Mouse (Mus musculus): ENCODE measurements around the gene Myo3b.
"Not testable (repeated sequence)": the region's sequence is repeated elsewhere in the genome, so short reads cannot be mapped to it uniquely, and the experiment has no call there.

Gene Myo3b

GRCm38 (mm10) chr2:70195418-70196248 is 156.7 kb downstream of the Myo3b start:
- no peak for DNase-seq (ENCODE audit: low spot score in 2 of 2)

- no peak for DNase-seq (ENCODE audit: low spot score in 2 of 2)
These were observed 163.1 kb downstream of the Myo3b start for GRCm38 (mm10) chr2:70201796-70202555.

GRCm38 (mm10) chr2:70202578-70203167 is 163.7 kb downstream of the Myo3b start:
- DNase-seq (ENCODE audit: low spot score in 2 of 2), result no peak

DNA sequence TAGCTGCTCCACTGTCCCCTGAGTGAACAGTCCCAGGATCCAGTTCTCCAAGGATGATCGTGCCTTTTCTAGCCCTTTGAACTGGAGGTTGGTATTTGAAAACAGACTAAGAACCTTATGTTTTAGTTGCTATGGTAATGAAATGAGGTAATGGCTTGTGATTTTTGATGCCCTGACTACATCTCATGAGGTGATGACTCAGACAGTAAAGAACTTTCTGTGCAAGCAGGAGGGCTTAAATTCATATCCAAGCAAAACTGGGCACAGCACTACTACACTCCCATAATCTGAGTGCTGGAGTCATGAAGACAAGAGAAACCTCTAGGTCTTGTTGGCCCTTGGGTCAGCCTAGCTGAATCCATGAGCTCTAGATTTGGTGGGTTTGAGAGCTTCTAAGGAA is 169.5 kb downstream of the Myo3b start:
- DNase-seq (ENCODE audit: low spot score in 2 of 2), result no peak

- no peak for DNase-seq (ENCODE audit: low spot score in 2 of 2)
These were observed 170.9 kb downstream of the Myo3b start for GRCm38 (mm10) chr2:70209790-70210189.

- no peak for DNase-seq (ENCODE audit: low spot score in 2 of 2)
These were observed 171.8 kb downstream of the Myo3b start for GRCm38 (mm10) chr2:70210427-70211332.

GRCm38 (mm10) chr2:70214401-70214800 is 175.5 kb downstream of the Myo3b start:
- DNase-seq (ENCODE audit: low spot score in 2 of 2), result no peak

DNA sequence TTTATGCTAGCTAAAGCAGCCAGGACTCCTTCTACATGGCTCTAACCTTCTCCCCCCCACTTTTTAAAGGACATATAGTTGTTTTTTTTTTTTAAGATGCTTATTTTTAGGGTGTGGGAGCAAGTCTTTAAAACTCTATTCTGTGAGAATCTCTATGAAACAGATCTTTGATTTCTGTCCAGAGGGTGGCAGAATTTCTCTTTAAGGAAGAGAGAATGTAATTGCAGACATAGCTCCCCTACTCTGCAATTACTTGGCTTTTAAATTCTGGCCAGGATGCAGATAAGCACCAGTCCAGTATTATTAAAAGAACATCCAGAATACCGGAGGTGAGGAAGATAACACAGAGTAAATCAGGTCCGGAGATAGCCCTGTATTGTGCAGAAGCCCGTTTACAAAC is 178.9 kb downstream of the Myo3b start:
- no peak for DNase-seq (ENCODE audit: low spot score in 2 of 2)

- no peak for DNase-seq (ENCODE audit: low spot score in 2 of 2)
These were observed 179.5 kb downstream of the Myo3b start for GRCm38 (mm10) chr2:70218469-70218868.

DNA sequence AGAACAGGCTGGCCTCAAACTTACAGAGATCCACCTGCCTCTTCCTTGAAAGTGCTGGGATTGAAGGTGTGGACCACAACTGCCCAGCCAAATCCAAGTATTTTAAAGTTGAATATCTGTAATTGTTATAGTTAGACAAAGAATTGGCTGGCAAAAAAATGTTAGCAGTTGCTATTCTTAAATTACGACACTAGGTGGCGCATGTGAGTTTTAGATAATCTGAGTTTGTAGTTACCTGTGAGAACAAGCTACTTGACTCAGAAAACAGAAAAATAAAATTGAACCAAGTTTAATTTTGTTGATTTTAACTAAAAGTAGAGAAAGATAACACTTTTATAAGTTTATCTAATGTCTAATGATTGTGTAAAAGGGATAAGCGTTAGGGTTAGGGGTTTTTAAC is 187.8 kb downstream of the Myo3b start:
- no peak for DNase-seq (ENCODE audit: low spot score in 2 of 2)

- not testable (repeated sequence) for DNase-seq (ENCODE audit: low spot score in 2 of 2)
These were observed 195.5 kb downstream of the Myo3b start for GRCm38 (mm10) chr2:70234450-70234849.

DNA sequence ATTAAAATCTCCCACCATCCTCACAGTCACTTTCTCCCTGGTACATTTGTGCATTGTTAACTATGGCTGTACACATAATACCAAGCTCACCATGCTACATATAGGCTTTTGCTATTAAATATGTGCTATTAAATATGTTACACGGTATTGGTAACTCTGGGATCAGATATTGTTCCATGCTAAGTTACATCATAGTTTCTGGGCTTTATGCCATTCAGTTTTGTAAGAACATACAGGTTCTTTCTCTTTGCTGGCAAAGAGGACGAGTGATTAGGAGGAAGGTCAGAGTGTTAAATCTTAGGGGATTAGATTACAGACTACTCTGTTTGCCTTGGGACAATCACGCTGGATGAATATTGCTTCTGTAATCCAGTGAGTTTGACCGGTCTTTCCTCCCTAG is 207.1 kb downstream of the Myo3b start:
- no peak for DNase-seq (ENCODE audit: low spot score in 2 of 2)

GRCm38 (mm10) chr2:70248616-70249015 is 209.7 kb downstream of the Myo3b start:
- no peak for DNase-seq (ENCODE audit: low spot score in 2 of 2)

GRCm38 (mm10) chr2:70249872-70250271 is 210.9 kb downstream of the Myo3b start:
- DNase-seq (ENCODE audit: low spot score in 2 of 2), result no peak

DNA sequence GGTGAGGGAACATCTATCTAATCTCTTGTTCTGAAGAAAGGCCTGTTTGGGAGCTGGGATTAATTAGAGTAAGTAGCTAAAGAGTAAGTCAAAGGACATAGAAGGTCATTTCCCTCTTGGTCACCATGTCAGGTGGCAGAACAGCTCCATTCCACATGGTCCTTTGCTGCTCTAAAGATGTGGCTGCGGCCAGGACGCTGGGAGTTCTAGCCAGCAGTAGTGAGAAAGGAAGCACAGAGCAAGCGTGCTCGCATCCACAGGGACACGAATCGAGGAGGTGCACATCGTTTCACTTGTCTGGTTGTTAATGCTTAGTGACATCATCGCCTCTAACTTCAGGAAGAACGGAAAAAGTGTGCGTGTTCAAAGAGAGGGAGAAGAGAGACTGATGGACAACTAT is 212.3 kb downstream of the Myo3b start:
- DNase-seq (ENCODE audit: low spot score in 2 of 2), result no peak

GRCm38 (mm10) chr2:70259357-70260000 is 220.6 kb downstream of the Myo3b start:
- no peak for DNase-seq (ENCODE audit: low spot score in 2 of 2)

DNA sequence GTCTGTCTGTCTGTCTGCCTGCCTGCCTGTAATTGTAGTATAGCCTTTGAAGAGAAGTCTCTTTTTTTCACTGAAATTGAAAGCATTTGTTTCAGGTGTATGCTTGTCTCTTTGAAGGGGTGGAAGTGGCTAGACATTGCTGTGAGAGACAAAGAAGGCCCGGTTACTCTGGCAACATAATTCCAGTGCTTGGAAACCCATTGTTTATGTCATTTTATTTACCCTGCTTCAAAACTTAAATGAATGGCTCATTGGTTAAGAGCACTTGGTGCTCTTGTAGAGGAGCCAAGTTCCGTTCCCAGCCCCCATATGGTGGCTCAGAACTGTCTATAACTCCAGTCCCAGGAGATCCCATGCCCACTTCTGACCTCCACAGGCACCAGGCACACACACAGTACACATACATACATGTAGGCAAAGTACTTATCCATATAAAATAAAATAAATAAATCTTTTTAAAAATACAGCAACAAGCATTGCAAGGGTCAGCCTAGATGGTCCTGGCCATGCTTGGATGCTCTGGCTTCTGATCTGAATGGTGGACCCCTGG is 221.8 kb downstream of the Myo3b start:
- DNase-seq (ENCODE audit: low spot score in 2 of 2), result no peak

GRCm38 (mm10) chr2:70261703-70262564 is 223.0 kb downstream of the Myo3b start:
- DNase-seq (ENCODE audit: low spot score in 2 of 2), result no peak

DNA sequence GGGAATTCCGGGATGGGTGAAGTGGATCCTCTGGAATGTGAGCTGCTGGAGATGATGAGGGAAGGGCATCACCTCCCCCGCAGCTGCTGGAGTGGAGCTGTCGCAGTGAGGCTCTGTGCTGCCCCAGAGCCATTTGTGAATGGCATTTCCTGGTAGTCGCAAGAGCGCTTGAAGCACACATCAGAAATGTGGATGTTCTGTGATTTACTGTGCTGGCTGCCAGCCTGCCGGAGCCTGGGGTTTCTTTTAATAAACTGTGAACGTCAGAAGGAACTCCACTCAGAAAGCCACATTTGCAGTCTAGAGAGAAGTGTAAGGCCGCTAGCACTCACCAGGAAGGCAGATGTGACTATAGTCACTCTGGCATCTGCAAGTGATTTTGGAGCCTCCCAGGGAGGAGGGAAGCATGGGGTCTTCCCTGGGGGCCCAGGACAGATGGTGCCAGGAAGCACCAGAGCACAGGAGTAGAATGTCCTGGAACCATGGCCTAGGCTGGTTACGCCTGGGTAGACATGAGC is 223.7 kb downstream of the Myo3b start:
- DNase-seq (ENCODE audit: low spot score in 2 of 2), result no peak
